ENCODE assay signal across 7 mouse cellular contexts in genomic region chrX:99042451-99042951, GRCm38 (mm10). TPM values are rescaled to one million over a fixed set of nuclear protein-coding genes. Genes with fewer than 3 reads are reported as not detected.
DNase-seq lines count a peak whose midpoint lies in the region; ATAC-seq lines count a peak whose summit lies in the region.

No protein-coding gene starts in this region.

- H3K36me3 ChIP-seq in embryonic facial prominence, embryonic 13.5 days: no peaks in the 10 kb centered on the region
- H3K36me3 ChIP-seq in limb, embryonic 13.5 days: no peaks in the 10 kb centered on the region
- no peaks in the 10 kb centered on the region for H3K36me3 ChIP-seq in midbrain, embryonic 15.5 days (replicated peaks)

- peak; percentile 91 for ATAC-seq in embryonic facial prominence, embryonic 13.5 days (ENCODE audit: insufficient number of reproducible peaks, insufficient read depth, low FRiP score, low TSS enrichment, low read depth)
- peak; percentile 96 for ATAC-seq in limb, embryonic 13.5 days (ENCODE audit: low FRiP score, low read depth)
- ATAC-seq in midbrain, embryonic 15.5 days (replicated peaks): peak; percentile 98

- peak overlapping the region; percentile 79 for H3K4me2 ChIP-seq in embryonic facial prominence, embryonic 13.5 days
- H3K4me2 ChIP-seq in limb, embryonic 13.5 days (replicated peaks): peak overlapping the region; percentile 81
- peak overlapping the region; percentile 86 for H3K4me2 ChIP-seq in midbrain, embryonic 15.5 days

- DNase-seq in adrenal gland, postnatal 4 days (ENCODE audit: low spot score in 2 of 2): peak; percentile 32 to 60
- DNase-seq in heart, adult 9 months (ENCODE audit: low spot score in 2 of 2): peak; percentile 87
- peak; percentile 94 for DNase-seq in kidney, adult 9 months
- peak; percentile 14 to 70 for DNase-seq in spleen, postnatal 10 days (ENCODE audit: low spot score in 2 of 2)

- peak overlapping the region; percentile 64 for H3K9ac ChIP-seq in embryonic facial prominence, embryonic 13.5 days
- H3K9ac ChIP-seq in limb, embryonic 13.5 days: peak overlapping the region; percentile 66
- peak overlapping the region; percentile 44; the same call in 1 of the 2 replicates for H3K9ac ChIP-seq in midbrain, embryonic 15.5 days

- peak overlapping the region; percentile 51; the same call in 1 of the 2 replicates for H3K27ac ChIP-seq in embryonic facial prominence, embryonic 13.5 days
- no peak overlapping the region for H3K27ac ChIP-seq in limb, embryonic 13.5 days
- no peak overlapping the region for H3K27ac ChIP-seq in midbrain, embryonic 15.5 days

- 26% methylated on average over 31 of the region's 31 CpGs for whole genome bisulfite sequencing in embryonic facial prominence, embryonic 13.5 days
- 13% methylated on average over 31 of the region's 31 CpGs for WGBS in limb, embryonic 13.5 days
- WGBS in midbrain, embryonic 15.5 days: 16% methylated on average over 31 of the region's 31 CpGs

- peaks cover 16% of the 10 kb centered on the region for H3K4me1 ChIP-seq in embryonic facial prominence, embryonic 13.5 days
- H3K4me1 ChIP-seq in limb, embryonic 13.5 days: peaks cover 5% of the 10 kb centered on the region; the same call in 1 of the 2 replicates
- peaks cover 4% of the 10 kb centered on the region; the same call in 1 of the 2 replicates for H3K4me1 ChIP-seq in midbrain, embryonic 15.5 days

- H3K9me3 ChIP-seq in embryonic facial prominence, embryonic 13.5 days: no peaks in the 10 kb centered on the region
- no peaks in the 10 kb centered on the region for H3K9me3 ChIP-seq in limb, embryonic 13.5 days
- H3K9me3 ChIP-seq in midbrain, embryonic 15.5 days: no peaks in the 10 kb centered on the region

- H3K27me3 ChIP-seq in embryonic facial prominence, embryonic 13.5 days: peaks cover 69% of the 10 kb centered on the region
- H3K27me3 ChIP-seq in limb, embryonic 13.5 days: peaks cover 74% of the 10 kb centered on the region
- peaks cover 38% of the 10 kb centered on the region for H3K27me3 ChIP-seq in midbrain, embryonic 15.5 days (replicated peaks)

- peak overlapping the region; percentile 49 for H3K4me3 ChIP-seq in embryonic facial prominence, embryonic 13.5 days
- peak overlapping the region; percentile 50 for H3K4me3 ChIP-seq in limb, embryonic 13.5 days
- peak overlapping the region; percentile 45 for H3K4me3 ChIP-seq in midbrain, embryonic 15.5 days

RNA-seq across cellular contexts. Expression of gene Stard8, which starts 39.5 kb away (rescaled TPM):
- total RNA-seq in adrenal gland, postnatal 4 days (2021): 10 to 100 TPM; 33.9 to 40.8 TPM
- 6.2 and 6.4 TPM in 2 replicates for polyA plus RNA-seq in embryonic facial prominence, embryonic 13.5 days (2015; fragmentation: Nextera tagmentation; extraction: Ambion mirVana)
- polyA plus RNA-seq in limb, embryonic 13.5 days (2015; fragmentation: Nextera tagmentation; extraction: Ambion mirVana): 6.9 and 7.1 TPM in 2 replicates
- polyA plus RNA-seq in midbrain, embryonic 15.5 days (2015; fragmentation: Nextera tagmentation; extraction: Ambion mirVana): 5.4 and 5.7 TPM in 2 replicates

Comparison
In these comparisons a context has a peak if more than half of its experiments do, and no peak if none do; other contexts are left out.
1. DNase-seq: peak in every context shown above with its lines; median percentile 94 in kidney, adult 9 months; 87 in heart, adult 9 months; 46 in adrenal gland, postnatal 4 days; 42 in spleen, postnatal 10 days.